Mouse (Mus musculus) c-Kit-positive CD71-negative TER-119-negative erythroid progenitor cells, embryonic 14.5 days (primary cell): Measurements from ENCODE around the gene Pthlh.
"Not testable (repeated sequence)": the region's sequence is repeated elsewhere in the genome, so short reads cannot be mapped to it uniquely, and the experiment has no call there.

Source experiments
- DNase-seq: peaks from one replicate; pipeline ENCODE4 v3.0.0-alpha.2; 2013; ENCODE audit warnings: low read depth

The Pthlh gene

DNA sequence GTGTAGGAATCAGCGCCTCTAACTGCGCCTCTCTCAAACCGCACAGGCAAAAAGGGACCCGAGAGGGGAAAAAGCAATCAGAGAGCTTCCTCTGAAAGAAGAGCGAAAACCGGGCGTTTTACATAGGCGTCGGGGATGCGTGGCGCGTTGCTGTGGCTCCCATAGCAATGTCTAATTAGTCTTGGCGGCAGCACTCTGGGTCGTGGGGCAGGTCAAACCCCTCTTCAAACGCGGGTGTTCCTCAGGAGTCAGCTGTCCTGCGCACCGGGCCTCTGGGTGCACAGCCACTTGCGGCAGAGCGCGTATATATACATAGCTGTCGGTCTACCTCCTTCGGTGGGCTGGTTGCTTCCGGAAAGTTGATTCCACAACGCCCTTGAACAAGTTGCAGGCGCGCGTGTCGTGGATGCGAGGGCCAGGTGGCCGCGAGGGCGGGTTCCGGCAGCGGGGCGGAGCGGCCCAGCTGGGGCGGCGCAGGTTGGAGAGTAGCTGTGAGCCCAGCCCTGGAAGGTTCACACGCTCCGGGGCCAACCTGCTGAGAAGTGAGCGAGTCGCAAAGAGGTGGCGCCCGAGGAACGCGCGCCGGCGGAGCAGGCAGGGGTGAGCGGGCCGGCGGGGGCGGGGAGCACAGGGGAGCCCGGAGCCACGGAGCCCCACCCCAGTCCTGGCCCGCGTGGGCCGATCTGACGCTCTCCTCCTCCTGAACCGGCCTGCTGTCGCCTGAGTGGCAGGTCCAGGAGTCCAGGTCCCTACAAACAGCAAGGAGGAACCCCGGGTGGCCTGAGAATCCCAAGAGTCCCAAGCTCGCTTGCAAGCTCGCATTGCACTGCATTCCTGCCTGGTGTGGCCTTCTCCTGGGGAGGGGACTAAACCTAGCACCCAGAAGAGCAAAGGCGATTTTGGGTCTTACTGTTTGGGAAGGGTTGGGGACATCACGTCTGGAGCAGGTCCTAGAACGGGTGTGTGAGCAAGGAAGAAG, at the start of gene Pthlh:
Gene Pthlh (minus strand): TSS at position 597 of the 979 bp plus-strand sequence.
- no peak for DNase-seq

DNA sequence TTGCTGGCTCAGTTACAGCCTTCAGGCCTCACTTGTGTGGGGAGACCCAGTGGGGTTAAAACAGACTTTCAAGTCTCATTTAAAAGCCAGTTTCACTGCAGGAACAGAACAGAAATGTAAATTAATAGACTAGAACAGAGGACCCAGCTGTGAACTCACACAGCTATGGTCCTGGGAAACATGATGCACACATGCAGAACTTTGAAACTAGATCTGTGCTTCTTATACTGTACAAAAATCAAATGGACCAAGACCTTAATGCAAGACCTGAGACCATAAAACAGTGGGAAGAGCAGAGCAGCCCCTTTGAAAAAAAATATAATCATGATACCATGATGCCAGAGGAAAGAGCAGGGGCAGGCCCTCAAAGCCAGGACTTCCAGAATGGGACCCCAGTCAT, 49.3 kb upstream of the Pthlh start:
- DNase-seq, result no peak

- DNase-seq, result no peak
These were observed 46.5 kb upstream of the Pthlh start for GRCm38 (mm10) chr6:147310435-147310978.

DNA sequence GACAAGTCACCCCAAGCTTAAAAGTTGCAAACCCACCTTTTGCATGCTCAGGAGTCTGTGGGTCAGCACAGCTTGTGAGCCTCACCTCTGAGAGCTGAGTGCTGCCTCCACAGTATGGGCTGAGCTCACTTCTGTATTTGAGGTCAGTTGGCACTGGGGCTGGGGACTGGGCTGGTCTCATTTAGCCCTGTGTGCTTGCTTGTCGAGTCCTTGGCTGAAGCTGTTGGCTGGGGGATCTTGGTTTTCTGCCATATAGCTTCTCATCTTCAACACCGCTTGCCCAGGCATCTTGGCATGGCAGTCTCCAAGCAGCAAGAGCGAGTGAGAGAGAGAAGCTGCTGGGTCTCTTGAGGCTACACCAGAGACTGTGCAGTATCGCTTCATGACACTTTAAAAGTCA, 46.1 kb upstream of the Pthlh start:
- DNase-seq, result no peak

- not testable (repeated sequence) for DNase-seq
These were observed 40.3 kb upstream of the Pthlh start for GRCm38 (mm10) chr6:147304236-147304635.

DNA sequence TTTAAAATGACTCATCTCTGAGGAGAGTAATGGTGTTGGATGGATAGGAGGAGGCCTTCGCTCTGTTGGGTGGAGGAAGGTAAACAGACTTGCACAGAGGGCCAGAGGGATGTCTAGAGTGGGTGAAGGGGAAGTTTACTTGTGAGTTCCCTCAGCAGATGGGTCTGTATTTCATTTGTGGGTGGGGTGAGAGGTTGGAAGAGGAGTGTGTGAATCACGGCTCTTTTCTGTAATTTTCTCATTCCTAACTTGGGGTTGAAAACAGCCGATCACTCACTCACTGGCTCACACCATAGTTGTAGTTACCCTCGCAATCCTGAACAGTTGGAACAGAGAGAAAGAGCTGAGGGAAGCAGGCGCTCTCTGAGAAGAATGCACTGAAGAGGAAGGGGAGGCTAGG, 35.6 kb upstream of the Pthlh start:
- DNase-seq, result no peak

DNA sequence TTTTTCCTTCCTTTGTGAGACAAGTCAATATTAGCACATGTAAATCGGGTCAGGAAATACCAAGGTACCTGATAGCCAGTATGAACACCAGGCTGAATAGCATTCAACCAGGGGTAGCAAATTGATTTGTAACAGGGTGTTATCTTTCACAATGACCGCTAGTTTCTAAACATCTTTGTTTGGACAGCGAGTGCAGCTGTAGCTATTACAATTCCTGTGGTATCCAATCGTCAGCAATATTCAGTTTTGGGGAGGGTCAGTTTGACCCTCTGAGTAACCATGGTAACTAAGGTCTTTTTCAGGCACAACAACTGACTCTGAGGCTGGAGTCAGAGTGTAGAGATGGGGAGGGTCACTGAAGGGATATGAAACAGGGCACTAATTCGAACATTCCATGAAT, 15.3 kb upstream of the Pthlh start:
- DNase-seq, result no peak

DNA sequence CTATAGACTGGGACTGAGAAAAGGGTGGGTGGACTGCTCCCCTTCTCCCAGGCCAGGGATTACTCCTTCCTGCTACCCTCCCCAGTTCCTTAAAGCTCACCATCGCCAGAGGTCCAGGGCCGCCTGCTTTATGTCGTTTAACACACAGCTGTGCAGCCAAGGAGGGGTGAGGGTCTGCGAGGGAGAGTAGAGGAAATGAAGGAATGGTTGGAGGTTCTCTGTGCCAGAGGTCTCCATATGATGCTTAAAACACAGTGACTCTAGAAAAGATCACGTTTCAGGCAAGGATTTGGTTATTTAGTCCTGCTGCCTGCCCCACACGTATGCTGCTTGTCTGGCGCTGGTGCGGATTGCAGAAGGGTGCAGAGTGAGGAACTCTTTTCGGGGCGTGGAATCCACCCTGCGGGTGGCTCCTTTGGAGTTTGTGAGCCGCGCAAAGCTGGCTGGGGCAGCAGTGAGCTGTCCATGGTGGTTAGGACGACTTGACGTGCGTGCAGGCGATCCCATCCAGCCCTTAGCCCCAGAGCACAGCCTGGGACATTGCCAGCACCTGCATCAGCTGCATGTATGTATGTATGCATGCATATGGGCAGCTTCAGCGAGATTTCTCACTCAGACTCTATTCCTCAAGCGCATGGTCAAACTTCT, 4.3 kb upstream of the Pthlh start:
- DNase-seq, result no peak

- DNase-seq, result no peak
These were observed 2.5 kb upstream of the Pthlh start for GRCm38 (mm10) chr6:147266466-147266865.

- DNase-seq, result no peak
These were observed 805 bp downstream of the Pthlh start for GRCm38 (mm10) chr6:147263178-147263577.

DNA sequence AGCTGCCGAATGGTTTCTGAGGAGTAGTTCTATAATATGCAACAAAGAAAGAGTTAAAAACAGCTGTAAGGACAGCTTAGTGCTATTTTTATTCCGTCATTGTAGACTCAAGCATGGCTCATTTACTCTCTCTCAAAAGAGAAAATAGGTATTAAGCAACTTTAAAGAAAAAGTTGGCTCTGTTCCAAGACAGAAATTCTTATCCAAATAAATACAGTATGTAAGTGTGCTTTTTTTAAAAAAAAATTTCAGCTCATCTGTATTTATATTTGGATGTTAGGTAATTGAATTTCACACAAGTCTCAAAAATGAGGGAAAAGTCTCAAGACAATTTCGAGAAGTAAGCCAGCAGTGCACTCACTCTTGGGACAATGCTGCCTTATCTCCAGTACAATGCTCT, 2.4 kb downstream of the Pthlh start:
- no peak for DNase-seq

- no peak for DNase-seq
These were observed 3.2 kb downstream of the Pthlh start for GRCm38 (mm10) chr6:147260766-147261165.

- DNase-seq, result no peak
These were observed 16.2 kb downstream of the Pthlh start for GRCm38 (mm10) chr6:147247782-147248181.

DNA sequence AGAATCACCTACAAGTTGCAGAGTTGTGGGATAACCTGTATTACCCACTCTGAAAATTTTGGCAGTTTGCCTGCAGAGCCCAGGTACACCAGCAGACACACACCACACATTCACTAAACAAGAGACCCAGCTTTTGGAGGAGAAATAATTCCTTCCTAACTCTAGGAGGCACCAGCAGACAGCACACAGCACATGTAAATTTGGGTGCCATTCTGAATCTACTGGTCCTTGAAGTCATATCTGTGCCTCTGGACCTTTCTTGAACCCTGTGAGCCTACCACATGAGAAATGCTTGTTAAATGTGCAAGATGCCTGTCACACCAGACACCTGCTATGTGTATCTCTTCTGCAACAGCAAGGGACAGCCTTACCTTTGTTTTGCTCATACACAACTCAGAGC, 19.7 kb downstream of the Pthlh start:
- DNase-seq, result no peak

DNA sequence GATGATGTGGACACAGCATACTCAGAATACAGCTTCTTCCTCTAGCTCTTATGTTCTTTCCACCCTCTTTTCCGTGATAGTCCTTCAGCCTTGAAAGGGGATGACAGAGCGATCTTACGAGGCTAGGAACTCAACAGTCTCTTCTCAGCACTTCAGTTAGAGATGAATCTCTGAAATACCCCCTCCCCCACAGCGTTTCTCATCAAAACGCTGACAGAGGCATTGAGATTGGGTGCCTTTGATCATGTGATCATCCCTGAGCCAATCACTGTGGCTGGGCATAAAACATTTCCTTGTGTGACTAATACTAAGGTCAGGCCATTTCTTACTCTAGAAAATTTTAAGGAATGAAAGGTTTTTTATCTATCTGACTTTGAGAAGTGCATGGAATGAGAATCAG, 20.3 kb downstream of the Pthlh start:
- DNase-seq, result no peak

GRCm38 (mm10) chr6:147241541-147241940, 22.4 kb downstream of the Pthlh start:
- DNase-seq, result no peak

DNA sequence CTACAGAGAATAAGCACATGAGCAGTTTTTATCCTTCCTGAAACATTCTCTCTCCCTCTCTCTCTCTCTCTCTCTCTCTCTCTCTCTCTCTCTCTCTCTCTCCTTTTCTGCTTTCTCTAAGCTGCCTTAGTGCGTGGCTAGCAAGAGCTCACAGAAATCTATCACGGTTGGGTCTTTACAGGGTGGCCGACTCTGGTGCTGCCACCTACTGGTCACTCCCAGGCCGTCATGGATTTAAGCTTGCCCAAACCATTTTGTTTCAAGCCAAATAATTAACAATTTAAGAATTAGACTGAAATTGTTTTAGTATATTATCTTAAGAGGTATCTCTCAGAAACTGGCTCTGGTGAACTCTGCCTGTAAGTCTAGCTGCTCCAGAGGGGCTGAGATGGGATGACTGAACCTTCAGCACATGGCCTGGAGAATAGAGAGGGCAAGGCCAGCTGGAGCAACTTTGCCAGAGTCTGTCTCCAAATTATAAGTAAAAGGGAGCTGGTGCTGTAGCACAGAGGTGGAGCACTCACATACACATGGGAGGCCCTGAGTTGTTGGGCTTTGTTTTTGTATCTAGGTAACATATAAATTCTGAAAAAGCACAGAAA, 23.7 kb downstream of the Pthlh start:
- no peak for DNase-seq

DNA sequence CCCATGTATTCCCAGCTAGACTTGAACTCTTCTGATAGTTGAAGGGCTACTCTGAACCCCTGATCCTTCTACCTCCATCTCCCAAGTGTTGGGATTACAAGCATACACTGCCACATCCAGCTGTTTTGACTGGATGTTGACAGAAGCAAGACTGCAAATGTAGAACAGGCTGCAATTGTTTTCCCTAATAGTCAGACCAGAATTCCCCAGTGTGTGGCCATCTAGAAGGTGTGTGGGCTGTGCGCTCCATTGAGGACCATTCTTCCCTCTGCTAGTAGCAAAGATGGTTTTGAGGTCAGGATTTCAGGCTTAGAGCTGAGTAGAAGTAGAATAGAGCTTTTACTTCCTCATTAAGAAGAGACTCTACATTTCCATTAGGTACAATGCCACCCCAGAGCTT, 37.3 kb downstream of the Pthlh start:
- DNase-seq, result no peak

- DNase-seq, result no peak
These were observed 44.9 kb downstream of the Pthlh start for GRCm38 (mm10) chr6:147219099-147219498.

- DNase-seq, result no peak
These were observed 47.8 kb downstream of the Pthlh start for GRCm38 (mm10) chr6:147216156-147216555.

DNA sequence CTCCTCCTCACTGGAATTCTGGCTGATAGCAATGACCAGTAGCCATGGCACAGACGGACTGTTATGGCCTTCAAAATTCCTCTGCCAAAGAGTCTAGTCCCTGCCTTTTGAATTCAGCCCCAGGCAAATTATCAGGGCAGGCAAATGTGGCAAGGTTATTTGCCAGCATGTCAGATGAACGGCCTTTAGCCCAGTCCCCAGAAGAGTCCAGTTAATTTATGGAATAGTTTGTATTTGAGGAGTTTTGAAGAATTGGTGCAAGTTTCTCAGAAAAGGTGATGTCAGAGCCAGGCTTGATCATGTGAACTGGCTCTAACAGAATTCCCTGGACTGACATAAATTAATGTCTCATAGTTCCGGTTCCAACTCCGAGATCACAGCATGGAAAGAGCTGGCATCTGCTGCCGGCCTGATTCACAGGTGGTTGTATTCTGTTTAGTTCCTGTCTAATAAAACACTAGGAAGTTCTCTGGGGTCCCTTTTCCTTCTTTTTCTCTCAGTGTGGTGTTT, 56.1 kb downstream of the Pthlh start:
- no peak for DNase-seq
